Mouse (Mus musculus): ENCODE results near the gene Cttnbp2nl. TPM values are rescaled to one million over a fixed set of nuclear protein-coding genes. Genes with fewer than 3 reads are reported as not detected.

The Cttnbp2nl gene
- 53.2 and 54.9 TPM in 2 replicates for polyA plus RNA-seq (2015; fragmentation: Nextera tagmentation; extraction: Ambion mirVana)

- WGBS: 2% methylated on average over 31 of the region's 31 CpGs
- H3K9me3 ChIP-seq (replicated peaks): no peaks in the 10 kb centered on the region
- H3K4me3 ChIP-seq: peak within 1 kb of the TSS; percentile 89
- peak; percentile 100 for ATAC-seq
- peaks cover 37% of the 10 kb centered on the region for H3K4me1 ChIP-seq
- H3K27ac ChIP-seq: peak within 1 kb of the TSS; percentile 87
- H3K36me3 ChIP-seq (ENCODE audit: poor library complexity, severe bottlenecking): no peaks in the 10 kb centered on the region
- H3K27me3 ChIP-seq: no peaks in the 10 kb centered on the region
- peak within 1 kb of the TSS; percentile 90 for H3K9ac ChIP-seq
- H3K4me2 ChIP-seq: peak within 1 kb of the TSS; percentile 78
Measured at GRCm38 (mm10) chr3:105052937-105053697, at the start of gene Cttnbp2nl. Gene Cttnbp2nl, minus strand, starts transcription at chr3:105053146.

- Histone ChIP-seq H3K4me3 (no peak overlapping the region), H3K4me1 (peaks cover 11% of the 10 kb centered on the region), H3K27me3 (no peaks in the 10 kb centered on the region), H3K36me3 (ENCODE audit: poor library complexity, severe bottlenecking) (no peaks in the 10 kb centered on the region), H3K4me2 (no peak overlapping the region), H3K9me3 (replicated peaks) (no peaks in the 10 kb centered on the region), H3K27ac (no peak overlapping the region), H3K9ac (no peak overlapping the region; the same call in 1 of the 2 replicates)
- 24% methylated on average over 4 of the region's 4 CpGs for WGBS
- ATAC-seq: no peak
Measured at GRCm38 (mm10) chr3:105100270-105100589, 47.3 kb upstream of the Cttnbp2nl start.

- no peak for ATAC-seq
- 11% methylated on average over 15 of the region's 15 CpGs for WGBS
- Histone ChIP-seq H3K4me1 (peaks cover 11% of the 10 kb centered on the region), H3K4me2 (no peak overlapping the region), H3K4me3 (no peak overlapping the region), H3K9ac (no peak overlapping the region), H3K36me3 (ENCODE audit: poor library complexity, severe bottlenecking) (no peaks in the 10 kb centered on the region), H3K27ac (peak overlapping the region; percentile 20; the same call in 1 of the 2 replicates), H3K9me3 (replicated peaks) (no peaks in the 10 kb centered on the region), H3K27me3 (no peaks in the 10 kb centered on the region)
Measured at GRCm38 (mm10) chr3:105099526-105100269, 46.8 kb upstream of the Cttnbp2nl start.

GRCm38 (mm10) chr3:105097581-105097980 is 44.6 kb upstream of the Cttnbp2nl start:
- 77% methylated on average over 4 of the region's 4 CpGs for WGBS
- ATAC-seq: no peak

GRCm38 (mm10) chr3:105095026-105095425 is 42.1 kb upstream of the Cttnbp2nl start:
- no peak for ATAC-seq
- Histone ChIP-seq H3K27me3 (no peaks in the 10 kb centered on the region), H3K9me3 (replicated peaks) (no peaks in the 10 kb centered on the region), H3K4me3 (no peak overlapping the region), H3K27ac (no peak overlapping the region), H3K9ac (no peak overlapping the region), H3K36me3 (ENCODE audit: poor library complexity, severe bottlenecking) (no peaks in the 10 kb centered on the region), H3K4me2 (no peak overlapping the region), H3K4me1 (peaks cover 7% of the 10 kb centered on the region)
- WGBS: 83% methylated on average over 5 of the region's 5 CpGs

More at GRCm38 (mm10) chr3:105097581-105097980, 44.6 kb upstream of the Cttnbp2nl start:
- Histone ChIP-seq H3K9ac (no peak overlapping the region), H3K27ac (no peak overlapping the region), H3K36me3 (ENCODE audit: poor library complexity, severe bottlenecking) (no peaks in the 10 kb centered on the region), H3K9me3 (replicated peaks) (no peaks in the 10 kb centered on the region), H3K4me2 (no peak overlapping the region), H3K4me3 (no peak overlapping the region), H3K27me3 (no peaks in the 10 kb centered on the region), H3K4me1 (peaks cover 11% of the 10 kb centered on the region)

- H3K9me3 ChIP-seq (replicated peaks): no peaks in the 10 kb centered on the region
Measured at GRCm38 (mm10) chr3:105094448-105094847, 41.5 kb upstream of the Cttnbp2nl start.

GRCm38 (mm10) chr3:105092721-105093505 is 40.0 kb upstream of the Cttnbp2nl start:
- Histone ChIP-seq H3K27ac (no peak overlapping the region), H3K27me3 (no peaks in the 10 kb centered on the region), H3K4me1 (no peaks in the 10 kb centered on the region), H3K36me3 (ENCODE audit: poor library complexity, severe bottlenecking) (no peaks in the 10 kb centered on the region), H3K4me2 (no peak overlapping the region), H3K9me3 (replicated peaks) (no peaks in the 10 kb centered on the region), H3K9ac (no peak overlapping the region), H3K4me3 (no peak overlapping the region)
- 56% methylated on average over 11 of the region's 11 CpGs for WGBS
- no peak for ATAC-seq

More at GRCm38 (mm10) chr3:105094448-105094847, 41.5 kb upstream of the Cttnbp2nl start:
- H3K27me3 ChIP-seq: no peaks in the 10 kb centered on the region
- H3K27ac ChIP-seq: no peak overlapping the region
- no peak overlapping the region for H3K9ac ChIP-seq
- H3K4me2 ChIP-seq: no peak overlapping the region
- ATAC-seq: no peak
- peaks cover 1% of the 10 kb centered on the region for H3K4me1 ChIP-seq
- H3K4me3 ChIP-seq: no peak overlapping the region
- no peaks in the 10 kb centered on the region for H3K36me3 ChIP-seq (ENCODE audit: poor library complexity, severe bottlenecking)
- WGBS: 64% methylated on average over 2 of the region's 2 CpGs

GRCm38 (mm10) chr3:105090981-105091380 is 38.0 kb upstream of the Cttnbp2nl start:
- Histone ChIP-seq H3K27me3 (no peaks in the 10 kb centered on the region), H3K27ac (no peak overlapping the region), H3K9me3 (replicated peaks) (no peaks in the 10 kb centered on the region), H3K4me3 (no peak overlapping the region), H3K9ac (no peak overlapping the region), H3K4me2 (no peak overlapping the region), H3K4me1 (no peaks in the 10 kb centered on the region), H3K36me3 (ENCODE audit: poor library complexity, severe bottlenecking) (no peaks in the 10 kb centered on the region)
- ATAC-seq: peak; percentile 69; the same call in 1 of the 2 replicates
- WGBS: 29% methylated on average over 3 of the region's 3 CpGs

GRCm38 (mm10) chr3:105090147-105090546 is 37.2 kb upstream of the Cttnbp2nl start:
- H3K27ac ChIP-seq: no peak overlapping the region
- no peak for ATAC-seq
- 94% methylated on average over 7 of the region's 7 CpGs for WGBS

GRCm38 (mm10) chr3:105088638-105089037 is 35.7 kb upstream of the Cttnbp2nl start:
- no peak overlapping the region for H3K9ac ChIP-seq
- WGBS: 97% methylated on average over 2 of the region's 2 CpGs
- H3K4me3 ChIP-seq: no peak overlapping the region
- no peaks in the 10 kb centered on the region for H3K9me3 ChIP-seq (replicated peaks)
- H3K27me3 ChIP-seq: no peaks in the 10 kb centered on the region
- no peaks in the 10 kb centered on the region for H3K4me1 ChIP-seq
- H3K36me3 ChIP-seq (ENCODE audit: poor library complexity, severe bottlenecking): no peaks in the 10 kb centered on the region
- no peak overlapping the region for H3K4me2 ChIP-seq
- H3K27ac ChIP-seq: no peak overlapping the region
- ATAC-seq: no peak

More at GRCm38 (mm10) chr3:105090147-105090546, 37.2 kb upstream of the Cttnbp2nl start:
- Histone ChIP-seq H3K36me3 (ENCODE audit: poor library complexity, severe bottlenecking) (no peaks in the 10 kb centered on the region), H3K4me1 (no peaks in the 10 kb centered on the region), H3K9ac (no peak overlapping the region), H3K4me2 (no peak overlapping the region), H3K9me3 (replicated peaks) (no peaks in the 10 kb centered on the region), H3K27me3 (no peaks in the 10 kb centered on the region), H3K4me3 (no peak overlapping the region)

- Histone ChIP-seq H3K27ac (no peak overlapping the region), H3K4me3 (no peak overlapping the region), H3K4me1 (no peaks in the 10 kb centered on the region), H3K27me3 (no peaks in the 10 kb centered on the region), H3K9me3 (replicated peaks) (no peaks in the 10 kb centered on the region), H3K9ac (no peak overlapping the region), H3K4me2 (no peak overlapping the region), H3K36me3 (ENCODE audit: poor library complexity, severe bottlenecking) (no peaks in the 10 kb centered on the region)
- WGBS: 79% methylated on average over 3 of the region's 3 CpGs
- no peak for ATAC-seq
Measured at GRCm38 (mm10) chr3:105087344-105087743, 34.4 kb upstream of the Cttnbp2nl start.

Data from forebrain, embryonic 13.5 days (tissue).